Mouse (Mus musculus) R1 (cell line): ENCODE data around the gene Slc18a2.
A peak's percentile ranks its signal among the peaks of the same experiment; 100 is the strongest.

Source experiments
- DNase-seq: peaks from one replicate; pipeline ENCODE4 v3.0.0-alpha.2; 2018; ENCODE audit warnings: low read depth, low spot score

Gene Slc18a2

GRCm38 (mm10) chr19:59276354-59276753 lies 15.7 kb downstream of the Slc18a2 start:
- no peak for DNase-seq

- DNase-seq: no peak
Observed at GRCm38 (mm10) chr19:59280841-59281240, 20.1 kb downstream of the Slc18a2 start.

GRCm38 (mm10) chr19:59282001-59282400 lies 21.3 kb downstream of the Slc18a2 start:
- DNase-seq: no peak

- no peak for DNase-seq
Observed at GRCm38 (mm10) chr19:59289042-59289441, 28.3 kb downstream of the Slc18a2 start.

GRCm38 (mm10) chr19:59289811-59290210 lies 29.1 kb downstream of the Slc18a2 start:
- DNase-seq: no peak

GRCm38 (mm10) chr19:59292183-59292839 lies 31.6 kb downstream of the Slc18a2 start:
- no peak for DNase-seq

- no peak for DNase-seq
Observed at GRCm38 (mm10) chr19:59315308-59315707, 54.6 kb downstream of the Slc18a2 start.

- peak; percentile 15 for DNase-seq
Observed at GRCm38 (mm10) chr19:59316571-59316970, 55.9 kb downstream of the Slc18a2 start.

GRCm38 (mm10) chr19:59321990-59322389 lies 61.3 kb downstream of the Slc18a2 start, which contains the start of gene Rps12-ps3:
TSS of gene Rps12-ps3 (plus strand) at chr19:59322290.
- DNase-seq: no peak

- DNase-seq: no peak
Observed at GRCm38 (mm10) chr19:59330816-59331225, 70.1 kb downstream of the Slc18a2 start.

GRCm38 (mm10) chr19:59336655-59337054 lies 76.0 kb downstream of the Slc18a2 start:
- DNase-seq: no peak

- DNase-seq: no peak
Observed at GRCm38 (mm10) chr19:59337872-59338681, 77.4 kb downstream of the Slc18a2 start.

GRCm38 (mm10) chr19:59339908-59340307 lies 79.2 kb downstream of the Slc18a2 start:
- no peak for DNase-seq

- DNase-seq: no peak
Observed at GRCm38 (mm10) chr19:59342964-59343363, 82.3 kb downstream of the Slc18a2 start.

- peak; percentile 13 for DNase-seq
Observed at GRCm38 (mm10) chr19:59344304-59344711, 83.6 kb downstream of the Slc18a2 start.

- DNase-seq: peak; percentile 58
Observed at GRCm38 (mm10) chr19:59345081-59345657, 84.5 kb downstream of the Slc18a2 start.
